Mouse (Mus musculus): ENCODE results near the gene Prtn3.

- no peak for TF ChIP-seq POLR2A (IDR thresholded peaks at IDR 0.05; ENCODE audit: insufficient read depth, low read depth, low read length)
- no peak for TF ChIP-seq CTCF (IDR thresholded peaks at IDR 0.05)
- no peak for TF ChIP-seq EP300 (IDR thresholded peaks at IDR 0.05; ENCODE audit: insufficient read depth, low read depth, low read length)
These were observed 47.3 kb downstream of the Prtn3 start for GRCm38 (mm10) chr10:79921572-79921971.
